Mouse (Mus musculus) cerebellum, adult (tissue): ENCODE measurements at regions not wholly inside any gene's neighbourhood (a gene's known extent, or its start where the extent isn't known, plus 50 kb on each side); places are given as distances from the start of the nearest gene placed in this dataset.

Experiments used
- ATAC-seq: cut with Nextera tagmentation; 2 replicates; pipeline ENCODE4 v1.9.2; 2017; ENCODE audit warnings: mild to moderate bottlenecking, moderate library complexity, mixed read lengths; ENCODE audit not compliant: insufficient number of reproducible peaks, low FRiP score, low TSS enrichment

GRCm38 (mm10) chr6:145310601-145311000 lies 60.6 kb upstream of the Kras start:
- ATAC-seq, result no peak

GRCm38 (mm10) chr6:145309025-145309424 lies 59.0 kb upstream of the Kras start:
- ATAC-seq, result no peak

GRCm38 (mm10) chr6:145307237-145307636 lies 57.2 kb upstream of the Kras start:
- no peak for ATAC-seq

GRCm38 (mm10) chr6:145306331-145307124 lies 56.5 kb upstream of the Kras start:
- no peak for ATAC-seq

GRCm38 (mm10) chr6:145305669-145306068 lies 55.6 kb upstream of the Kras start:
- no peak for ATAC-seq

- ATAC-seq, result peak; percentile 64
These were observed 53.6 kb upstream of the Kras start for GRCm38 (mm10) chr6:145303641-145304070.

- no peak for ATAC-seq
These were observed 53.0 kb upstream of the Kras start for GRCm38 (mm10) chr6:145302907-145303640.

GRCm38 (mm10) chr6:145302105-145302504 lies 52.1 kb upstream of the Kras start:
- ATAC-seq, result no peak

GRCm38 (mm10) chr6:145300266-145300858 lies 50.3 kb upstream of the Kras start:
- ATAC-seq, result no peak
